Mouse (Mus musculus) layer of hippocampus, postnatal 25 days (tissue): ENCODE measurements around the gene Hist1h3b. TPM values are rescaled to one million over a fixed set of nuclear protein-coding genes. Genes with fewer than 3 reads are reported as not detected.
"Not testable (repeated sequence)": the region's sequence is repeated elsewhere in the genome, so short reads cannot be mapped to it uniquely, and the experiment has no call there.

Experiments
- DNase-seq, 2 experiments: peaks; one replicate each; pipeline ENCODE4 v3.0.0; 2022; ENCODE audit warnings: mixed read lengths in 2 of 2, low spot score in 1 of 2; ENCODE audit errors: extremely low spot score in 1 of 2
- total RNA-seq, 2 experiments: library from RNA; stranded (reverse); gene quantifications; 2 replicates each; pipeline ENCODE4 v1.2.3; 2021

The Hist1h3b gene
- total RNA-seq, 2 experiments from 2014 or later: 12.3 to 22.8 TPM

- no peak for DNase-seq
Observed at GRCm38 (mm10) chr13:23738041-23738440, 14.0 kb upstream of the Hist1h3b start.

GRCm38 (mm10) chr13:23738677-23739068, 13.4 kb upstream of the Hist1h3b start, which contains the start of gene Hist1h1c:
Gene Hist1h1c, plus strand, starts transcription at chr13:23738808.
- DNase-seq: peak; percentile 75 to 86

GRCm38 (mm10) chr13:23739069-23739921, 12.8 kb upstream of the Hist1h3b start:
- DNase-seq: peak; percentile 69 to 80

GRCm38 (mm10) chr13:23739922-23740252, 12.2 kb upstream of the Hist1h3b start:
- no peak for DNase-seq

DNA sequence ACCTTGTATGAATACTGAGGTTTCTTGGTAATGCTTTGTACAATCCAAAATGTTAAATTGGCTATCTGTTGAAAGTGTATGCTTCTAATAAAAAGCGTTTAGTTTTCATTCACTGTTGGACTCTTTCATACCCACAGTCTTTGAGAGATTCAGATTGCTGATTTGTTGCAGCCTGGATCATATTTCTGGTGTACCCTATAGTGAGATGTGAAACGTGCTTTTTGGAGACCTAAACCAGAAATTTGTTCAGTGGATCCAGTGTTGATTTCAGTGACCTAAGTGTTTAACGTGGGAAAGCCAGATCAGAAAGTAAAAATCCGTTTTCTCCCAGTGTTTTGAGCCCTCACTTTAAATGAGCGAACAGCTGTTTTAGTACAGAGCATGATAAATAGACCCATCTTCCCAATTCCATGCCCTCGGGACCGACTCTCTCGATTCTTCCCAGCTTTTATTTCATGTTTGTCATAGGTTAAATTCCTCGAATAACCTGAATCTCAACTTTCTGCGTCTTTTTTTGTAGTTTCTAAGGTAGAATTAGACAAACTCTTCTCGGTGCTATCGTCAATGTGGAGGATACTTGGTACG, 11.7 kb upstream of the Hist1h3b start:
- DNase-seq: no peak

- DNase-seq: no peak
Observed at GRCm38 (mm10) chr13:23740910-23741309, 11.2 kb upstream of the Hist1h3b start.

GRCm38 (mm10) chr13:23742007-23742406, 10.1 kb upstream of the Hist1h3b start:
- no peak for DNase-seq

DNA sequence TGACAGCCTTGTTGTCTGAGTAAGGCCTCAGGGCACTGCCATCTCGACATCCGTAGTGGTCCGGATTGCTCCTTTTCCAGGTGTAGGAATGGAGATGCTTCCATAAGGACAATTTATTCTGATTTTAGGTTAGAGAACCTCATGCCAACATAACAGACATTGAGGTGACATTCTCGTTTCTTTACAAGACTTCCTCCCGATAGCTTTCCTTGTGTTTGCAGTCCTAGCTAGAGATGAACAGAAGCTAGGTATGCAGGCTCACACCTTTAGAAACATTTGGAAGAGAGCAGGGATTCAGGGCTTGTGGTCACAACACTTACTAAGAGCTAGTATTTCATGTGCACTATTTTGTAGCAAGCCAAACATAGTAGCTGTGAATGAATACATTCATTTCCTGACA, 8.9 kb upstream of the Hist1h3b start:
- DNase-seq: no peak

DNA sequence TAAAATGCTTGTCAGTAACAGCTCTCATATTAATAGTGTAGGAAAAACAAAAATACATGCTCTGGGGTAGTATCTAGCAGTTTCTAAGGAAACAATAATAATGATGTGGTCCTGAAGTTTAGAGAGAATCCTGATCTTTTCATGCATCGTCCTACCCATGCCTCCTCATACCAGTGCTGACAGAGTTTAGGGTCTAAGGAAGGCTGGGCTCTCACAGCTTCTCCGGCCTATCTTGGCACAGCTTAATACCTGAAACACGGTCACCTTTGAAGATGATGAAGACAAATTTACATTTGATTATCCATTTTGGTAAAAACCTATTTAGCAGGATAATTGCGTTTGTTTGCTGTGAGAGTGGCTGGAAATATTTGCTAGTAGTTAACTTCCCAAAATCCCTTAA, 8.1 kb upstream of the Hist1h3b start:
- no peak for DNase-seq

DNA sequence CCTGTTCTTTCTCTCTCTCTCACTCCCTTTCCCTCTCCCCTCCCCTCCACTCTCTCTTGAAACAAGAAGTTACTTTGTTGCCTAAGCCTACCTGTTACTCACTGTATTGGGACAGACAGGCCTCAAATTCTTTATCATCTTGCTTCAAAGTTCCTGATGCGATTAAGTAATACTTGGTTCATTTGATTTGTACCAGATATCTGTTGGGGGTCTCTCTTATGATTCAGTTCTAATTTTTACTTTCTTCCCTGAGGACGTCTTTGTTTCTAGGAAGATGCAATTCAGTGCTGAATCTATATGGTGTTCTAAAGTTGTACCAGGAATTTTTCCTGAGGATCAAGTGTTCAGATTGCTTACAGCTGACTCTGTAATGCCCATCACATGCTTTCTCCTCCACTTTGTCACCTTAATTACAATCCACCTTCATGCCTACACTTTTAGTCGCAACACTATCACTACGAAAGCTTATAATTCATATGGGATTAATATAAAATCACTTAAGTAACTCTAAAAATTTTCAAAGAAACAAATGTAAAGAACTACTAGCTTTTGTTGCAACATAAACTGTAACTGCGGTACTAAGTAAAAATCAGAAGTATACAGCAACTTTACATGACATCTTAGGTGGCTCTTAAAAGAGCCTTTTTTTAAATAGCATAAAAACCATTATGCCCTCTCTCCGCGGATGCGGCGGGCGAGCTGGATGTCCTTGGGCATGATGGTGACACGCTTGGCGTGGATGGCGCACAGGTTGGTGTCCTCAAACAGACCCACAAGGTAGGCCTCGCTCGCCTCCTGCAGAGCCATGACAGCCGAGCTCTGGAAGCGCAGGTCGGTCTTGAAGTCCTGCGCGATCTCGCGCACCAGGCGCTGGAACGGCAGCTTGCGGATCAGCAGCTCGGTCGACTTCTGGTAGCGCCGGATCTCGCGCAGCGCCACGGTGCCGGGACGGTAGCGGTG, 7.4 kb upstream of the Hist1h3b start:
- DNase-seq: no peak

GRCm38 (mm10) chr13:23745381-23746161, 6.5 kb upstream of the Hist1h3b start, which contains the start of gene Hist1h3c:
Gene Hist1h3c, minus strand, starts transcription at chr13:23745602.
- DNase-seq: peak in 1 of 2 experiments; percentile 91

DNA sequence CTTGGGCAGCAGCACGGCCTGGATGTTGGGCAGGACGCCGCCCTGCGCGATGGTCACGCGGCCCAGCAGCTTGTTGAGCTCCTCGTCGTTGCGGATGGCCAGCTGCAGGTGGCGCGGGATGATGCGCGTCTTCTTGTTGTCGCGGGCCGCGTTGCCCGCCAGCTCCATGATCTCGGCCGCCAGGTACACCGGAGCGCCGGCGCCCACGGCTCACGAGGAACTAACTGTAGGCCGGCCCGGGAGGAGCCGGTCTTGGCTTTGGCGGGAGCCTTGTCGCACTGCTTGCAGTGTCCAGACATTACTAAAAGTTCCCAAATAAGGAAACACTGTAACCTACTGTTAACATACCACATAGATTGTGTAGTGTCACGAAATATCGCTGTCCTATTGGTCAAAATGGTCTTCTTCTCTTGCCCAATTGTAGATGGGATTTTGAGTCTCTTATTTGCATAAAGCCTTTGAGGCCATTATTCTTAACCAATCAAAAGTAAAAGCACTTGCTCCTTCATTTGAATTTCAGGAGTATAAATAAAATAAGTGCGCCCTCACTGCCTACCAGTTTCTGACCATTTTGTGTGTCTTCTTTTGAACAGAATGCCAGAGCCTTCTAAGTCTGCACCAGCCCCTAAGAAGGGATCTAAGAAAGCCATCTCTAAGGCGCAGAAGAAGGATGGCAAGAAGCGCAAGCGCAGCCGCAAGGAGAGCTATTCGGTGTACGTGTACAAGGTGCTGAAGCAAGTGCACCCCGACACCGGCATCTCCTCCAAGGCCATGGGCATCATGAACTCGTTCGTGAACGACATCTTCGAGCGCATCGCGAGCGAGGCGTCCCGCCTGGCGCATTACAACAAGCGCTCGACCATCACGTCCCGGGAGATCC, 5.6 kb upstream of the Hist1h3b start, which contains the start of gene Hist1h2bb:
TSS of gene Hist1h2bb (plus strand) at position 534 of the 880 bp plus-strand sequence.
- DNase-seq: peak; percentile 38 to 72

DNA sequence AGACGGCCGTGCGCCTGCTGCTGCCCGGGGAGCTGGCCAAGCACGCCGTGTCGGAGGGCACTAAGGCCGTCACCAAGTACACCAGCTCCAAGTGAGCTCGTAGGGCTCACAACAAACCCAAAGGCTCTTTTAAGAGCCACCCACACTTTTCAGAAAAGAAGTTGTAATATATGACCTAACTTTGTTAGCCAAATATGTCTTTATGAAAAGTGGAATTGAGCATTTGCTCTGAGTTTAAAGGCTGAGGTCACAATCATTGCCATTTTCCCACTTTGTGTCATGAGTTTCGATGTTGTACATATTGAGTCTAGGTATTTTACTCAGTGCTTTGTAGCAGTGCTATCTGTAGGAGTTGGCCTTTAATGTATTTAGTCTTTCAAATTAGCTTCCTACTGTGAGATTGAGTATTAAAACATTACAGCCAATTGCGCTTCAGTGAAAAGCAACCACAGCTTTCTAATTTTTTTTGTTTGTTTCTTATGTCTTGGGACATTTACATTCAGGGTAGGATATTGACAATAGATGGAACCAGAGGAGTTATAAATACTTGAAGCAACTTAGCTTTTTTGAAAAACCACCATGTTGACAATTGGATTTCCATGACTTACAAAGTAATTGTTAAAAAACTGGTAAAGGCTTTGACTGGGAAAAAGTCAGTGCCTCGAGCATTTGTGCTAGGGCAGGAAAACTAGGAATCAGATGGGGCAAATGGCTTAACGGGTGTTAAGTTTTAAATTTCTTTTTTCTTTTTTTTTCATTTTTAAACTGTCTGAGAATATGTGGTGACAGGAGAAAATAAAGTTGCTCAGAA, 4.8 kb upstream of the Hist1h3b start:
- no peak for DNase-seq

DNA sequence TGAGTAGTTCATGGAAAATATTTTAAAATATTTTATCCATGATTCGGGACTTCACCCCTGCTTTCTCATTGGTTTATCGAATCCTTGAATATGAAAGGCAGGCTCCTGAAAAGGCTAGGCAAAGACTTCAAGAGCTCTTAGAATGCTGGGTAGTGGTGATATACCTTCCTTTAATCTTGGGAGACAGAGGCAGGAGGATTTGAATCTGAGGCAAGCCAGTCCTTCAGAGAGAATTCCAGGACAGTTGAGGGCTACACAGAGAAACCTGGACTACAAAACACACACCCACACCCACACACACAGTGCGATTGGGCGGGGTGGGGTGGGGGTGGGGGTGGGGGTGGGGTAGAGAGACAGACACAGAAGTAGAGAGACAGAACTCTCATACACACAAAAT, 4.2 kb upstream of the Hist1h3b start:
- no peak for DNase-seq

DNA sequence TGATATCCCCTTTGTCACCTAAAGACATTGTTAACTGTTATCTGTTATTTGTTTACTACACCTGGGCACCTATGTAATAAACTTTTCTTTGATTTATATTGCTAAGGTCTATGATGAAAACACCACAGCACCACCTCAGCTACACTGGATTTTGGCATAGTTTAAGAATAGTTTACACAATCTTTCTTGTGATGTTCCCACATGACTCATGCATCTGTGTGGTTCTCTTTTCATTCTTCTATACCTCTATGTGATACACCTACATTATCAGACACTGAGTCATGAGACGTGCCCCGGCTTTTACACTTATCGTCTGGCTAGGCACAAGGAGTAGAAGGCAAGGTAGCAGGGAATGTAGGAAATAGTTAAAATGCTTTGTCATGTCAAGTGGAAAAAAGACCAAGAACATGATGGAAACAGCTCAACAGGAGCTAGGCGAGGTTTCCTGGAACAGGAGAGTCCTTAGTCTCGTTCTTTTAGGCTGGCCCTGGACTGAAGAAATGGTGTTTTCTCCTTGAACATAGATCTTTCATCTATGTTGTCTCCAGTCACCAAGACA, 2.4 kb upstream of the Hist1h3b start:
- no peak for DNase-seq

DNA sequence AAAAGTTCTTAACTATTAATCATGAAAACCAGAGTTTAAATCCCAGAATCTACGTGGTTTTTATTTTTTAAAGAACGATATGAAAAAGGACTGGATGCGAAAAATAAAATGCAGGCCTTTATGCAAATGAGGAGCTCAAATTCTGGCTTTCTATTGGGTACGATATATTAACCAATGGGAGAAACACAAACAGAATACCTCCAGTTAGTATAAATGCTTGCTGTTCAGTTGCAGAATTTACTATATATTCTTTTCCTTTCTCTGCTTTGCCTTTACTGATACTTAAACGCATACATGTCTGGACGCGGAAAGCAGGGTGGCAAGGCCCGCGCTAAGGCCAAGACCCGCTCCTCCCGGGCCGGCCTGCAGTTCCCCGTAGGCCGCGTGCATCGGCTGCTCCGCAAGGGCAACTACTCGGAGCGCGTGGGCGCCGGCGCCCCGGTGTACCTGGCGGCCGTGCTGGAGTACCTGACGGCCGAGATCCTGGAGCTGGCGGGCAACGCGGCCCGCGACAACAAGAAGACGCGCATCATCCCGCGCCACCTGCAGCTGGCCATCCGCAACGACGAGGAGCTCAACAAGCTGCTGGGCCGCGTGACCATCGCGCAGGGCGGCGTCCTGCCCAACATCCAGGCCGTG, 1.1 kb upstream of the Hist1h3b start, which contains the start of gene Hist1h2ab:
TSS of gene Hist1h2ab (plus strand) at position 288 of the 639 bp plus-strand sequence.
- DNase-seq: not testable (repeated sequence)

GRCm38 (mm10) chr13:23751478-23751956, 550 bp upstream of the Hist1h3b start:
- DNase-seq: no peak
